Mouse (Mus musculus): ENCODE measurements around the gene Chmp2a.

Gene Chmp2a

DNA sequence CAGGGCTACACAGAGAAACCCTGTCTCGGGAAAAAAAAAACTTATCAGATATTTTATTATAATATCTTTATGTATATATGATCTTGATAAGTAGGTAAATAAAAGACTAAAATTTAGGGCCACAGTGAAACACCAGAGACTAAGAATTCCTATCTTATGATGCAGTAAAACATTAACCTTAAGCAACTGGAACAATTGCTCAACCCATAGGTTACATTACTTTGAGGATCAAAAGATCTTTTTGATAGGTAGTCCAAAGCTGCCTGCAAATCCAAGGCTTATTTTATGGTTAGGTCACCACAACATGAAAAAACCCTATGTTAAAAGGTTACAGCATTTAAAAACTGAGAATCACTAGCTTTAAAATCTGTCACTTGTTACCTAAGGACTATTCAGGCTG lies 33.0 kb downstream of the Chmp2a start:
- DNase-seq (ENCODE audit: low spot score) = no peak

DNA sequence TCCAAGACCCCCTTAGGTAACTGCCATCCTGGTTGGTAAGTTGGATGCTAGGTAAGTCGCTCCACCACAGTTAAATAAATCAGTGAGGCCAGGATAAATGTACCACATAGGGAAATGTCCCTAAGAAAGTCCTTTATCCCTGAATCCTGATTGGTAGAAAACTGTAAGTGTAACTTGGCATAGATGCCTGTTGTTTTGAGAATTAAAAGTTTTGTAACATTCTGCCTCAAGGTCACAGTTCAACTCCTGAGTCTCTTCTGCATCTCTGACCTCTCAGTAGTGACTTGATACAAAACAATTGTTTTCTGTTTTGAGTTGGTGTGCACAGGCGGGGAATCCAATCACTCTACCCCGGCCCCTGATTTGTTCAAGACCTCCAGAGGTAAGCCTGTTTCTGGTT lies 35.8 kb downstream of the Chmp2a start, which contains the start of gene Trim28:
TSS of gene Trim28 (plus strand) at position 264 of the 400 bp plus-strand sequence.
- no peak for DNase-seq (ENCODE audit: low spot score)

DNA sequence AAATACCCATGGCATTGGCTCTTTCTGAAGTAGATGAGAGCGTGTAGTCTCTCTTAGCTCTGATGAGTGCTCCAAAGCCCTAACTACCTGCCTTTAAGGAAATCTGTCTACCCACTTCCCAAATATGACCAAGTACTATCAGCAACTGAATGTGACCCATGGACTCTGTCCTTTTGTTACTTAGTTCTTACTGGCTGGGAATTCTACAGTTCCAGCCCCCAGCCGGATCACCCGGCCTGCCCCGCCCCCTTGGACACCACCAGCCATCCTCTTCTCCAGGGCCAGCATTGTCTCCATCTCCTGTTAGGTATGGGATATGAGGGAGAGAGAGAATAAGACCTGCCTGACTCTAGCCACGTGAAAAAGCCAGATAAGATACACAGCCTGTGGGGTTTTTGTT lies 36.6 kb downstream of the Chmp2a start, which contains the start of gene Slc27a5:
TSS of gene Slc27a5 (minus strand) at position 140 of the 400 bp plus-strand sequence.
- no peak for DNase-seq (ENCODE audit: low spot score)

DNA sequence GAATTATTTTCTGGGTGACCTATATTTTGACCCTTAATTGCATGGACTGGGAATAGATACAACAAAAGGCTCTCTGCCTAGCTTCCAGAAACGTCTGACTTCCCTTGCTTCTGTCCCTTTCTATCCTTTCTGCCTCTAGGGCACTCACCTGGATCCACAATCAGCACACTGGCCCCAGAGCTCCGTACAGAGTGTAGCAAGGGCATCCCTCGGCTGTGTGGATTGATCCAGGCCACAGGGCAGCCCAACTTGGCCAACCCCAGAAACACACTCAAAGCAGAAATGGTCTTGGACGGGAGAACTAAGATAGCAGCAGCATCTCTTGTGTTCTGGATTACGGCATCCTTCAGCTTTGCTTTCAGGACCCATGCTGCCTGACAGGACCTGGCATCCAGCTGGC lies 37.4 kb downstream of the Chmp2a start:
- no peak for DNase-seq (ENCODE audit: low spot score)

DNA sequence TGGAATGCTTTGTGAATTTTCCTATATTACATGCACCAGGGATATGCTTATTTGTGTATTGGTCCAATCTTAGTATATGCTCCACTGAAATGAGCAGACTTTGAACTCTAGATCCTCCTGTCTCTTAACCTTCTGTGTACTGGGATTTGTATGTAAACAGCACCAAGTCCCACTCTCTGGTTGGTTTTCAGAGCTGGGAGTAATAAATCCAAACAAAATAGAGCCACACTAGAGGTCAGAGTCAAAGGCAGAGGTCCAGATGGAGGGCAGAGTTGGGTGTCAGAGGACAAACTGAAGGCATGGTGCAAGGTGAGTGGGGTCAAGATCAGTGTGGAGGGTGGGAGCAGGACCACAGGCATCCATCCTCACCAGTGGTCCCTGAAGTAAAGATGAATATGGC lies 38.7 kb downstream of the Chmp2a start:
- DNase-seq (ENCODE audit: low spot score) = no peak

DNA sequence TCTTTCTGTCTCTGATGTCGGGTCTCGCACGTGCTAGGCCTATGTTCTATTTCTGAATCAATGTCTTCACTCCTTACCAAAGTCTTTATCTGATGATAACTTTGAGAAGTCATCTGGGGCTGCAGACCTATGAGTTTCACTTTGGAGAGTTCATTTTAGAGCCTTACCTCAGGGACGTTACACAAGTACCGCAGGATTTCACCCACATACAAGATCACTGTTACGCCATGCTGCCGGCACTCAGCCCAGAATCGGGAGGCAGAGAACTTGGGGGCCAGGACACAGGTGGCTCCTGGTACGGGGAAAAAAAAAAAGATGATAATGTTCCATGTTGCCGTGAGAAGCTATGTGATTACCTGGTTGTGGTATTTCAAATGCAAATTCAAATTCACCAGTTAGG lies 41.5 kb downstream of the Chmp2a start:
- DNase-seq (ENCODE audit: low spot score) = no peak

DNA sequence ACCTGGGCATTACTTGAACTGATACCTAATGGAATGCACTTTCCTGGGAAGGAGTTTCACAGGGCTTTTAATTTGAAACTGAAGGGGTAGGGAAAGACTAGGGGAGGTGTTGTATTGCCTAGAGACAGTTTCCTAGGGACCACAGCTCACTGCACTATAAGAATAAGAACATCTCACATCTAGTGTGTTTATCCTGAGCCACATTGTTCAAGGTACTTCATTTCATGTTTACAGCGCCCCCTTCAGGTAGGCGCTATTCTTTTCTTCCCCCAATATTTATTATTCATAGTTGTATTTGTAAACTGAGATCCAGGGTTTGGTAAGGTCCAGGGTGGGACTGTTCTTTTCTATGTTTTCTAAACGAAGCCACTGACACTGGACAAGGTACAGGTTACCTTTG lies 42.4 kb downstream of the Chmp2a start:
- no peak for DNase-seq (ENCODE audit: low spot score)

DNA sequence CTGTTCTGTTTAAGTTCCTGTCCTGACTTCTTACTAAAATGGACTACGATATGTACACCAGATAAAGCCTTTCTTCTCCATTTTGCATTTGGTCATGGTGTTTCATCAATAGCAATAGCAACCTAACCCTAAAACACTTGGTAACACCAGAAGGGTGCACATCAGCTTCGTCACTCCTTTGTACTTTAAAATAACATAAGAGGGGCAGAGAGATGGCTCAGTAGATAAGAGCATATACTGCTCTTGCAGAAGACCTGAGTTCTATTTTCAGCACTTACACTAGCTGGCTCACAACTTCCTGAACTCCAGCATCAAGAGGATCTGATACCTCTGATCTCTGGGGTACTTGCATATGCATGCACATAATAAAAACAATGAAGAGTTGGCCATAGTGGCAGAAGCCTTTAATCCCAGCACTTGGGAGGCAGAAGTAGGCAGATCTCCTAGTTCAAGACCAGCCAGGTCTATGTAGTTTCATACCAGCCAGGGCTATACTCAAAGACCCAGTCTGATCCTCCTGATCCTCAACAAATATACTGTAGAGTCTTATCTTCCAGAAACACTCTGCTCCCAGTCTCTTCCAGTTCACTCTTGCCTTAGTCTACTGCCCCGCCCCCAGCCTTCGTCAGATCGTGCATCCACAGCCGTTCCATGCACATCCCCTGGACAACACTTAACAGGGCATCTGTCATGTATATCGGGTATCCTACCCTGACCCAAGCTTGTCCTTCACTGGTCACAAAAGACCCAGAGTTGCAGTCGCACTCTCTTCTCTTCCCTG lies 47.0 kb downstream of the Chmp2a start:
- no peak for DNase-seq (ENCODE audit: low spot score)

DNA sequence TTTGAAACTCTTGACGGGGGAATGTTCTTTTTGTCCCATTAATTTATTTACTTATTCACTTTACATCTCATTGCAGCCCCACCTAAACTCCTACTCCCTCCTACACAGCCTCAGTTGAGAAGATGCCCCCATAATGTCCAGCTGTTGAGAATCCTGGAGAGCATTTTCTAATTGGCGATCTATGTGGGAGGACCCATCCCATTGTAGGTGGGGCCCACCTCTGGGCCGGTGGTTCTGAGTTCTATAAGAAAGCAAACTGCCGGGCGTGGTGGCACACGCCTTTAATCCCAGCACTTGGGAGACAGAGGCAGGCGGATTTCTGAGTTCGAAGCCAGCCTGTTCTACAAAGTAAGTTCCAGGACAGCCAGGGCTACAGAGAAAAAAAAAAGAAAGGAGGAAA lies 47.7 kb downstream of the Chmp2a start:
- DNase-seq (ENCODE audit: low spot score) = no peak

DNA sequence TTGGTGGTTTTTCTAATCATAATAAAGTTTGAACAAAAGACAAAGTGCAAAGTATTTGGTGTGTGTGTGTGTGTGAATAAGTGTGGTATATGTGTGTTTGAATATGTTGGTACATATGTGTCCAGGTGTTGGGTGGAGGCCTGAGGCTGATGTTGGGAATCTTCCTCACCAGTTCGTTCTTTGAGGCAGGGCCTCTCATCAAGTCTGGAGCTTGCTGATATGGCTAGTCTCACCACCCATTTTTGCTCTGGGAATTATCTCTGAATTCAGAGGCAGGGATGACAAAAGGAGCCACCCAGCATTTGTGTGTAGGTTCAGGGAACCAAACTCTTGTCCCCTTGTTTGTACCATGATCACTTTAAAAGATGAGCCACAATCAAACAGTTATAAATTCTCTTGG lies 48.9 kb downstream of the Chmp2a start:
- DNase-seq (ENCODE audit: low spot score) = no peak

All from layer of hippocampus, adult 11-12 months (tissue).